ENCODE assay signal across 8 mouse cellular contexts in genomic region chr12:55079726-55080600, GRCm38 (mm10). TPM values are rescaled to one million over a fixed set of nuclear protein-coding genes. Genes with fewer than 3 reads are reported as not detected.
DNase-seq lines count a peak whose midpoint lies in the region; ATAC-seq and TF ChIP-seq lines count a peak whose summit lies in the region.
"Not testable (repeated sequence)": the region's sequence is repeated elsewhere in the genome, so short reads cannot be mapped to it uniquely, and the experiment has no call there.

Gene 2700097O09Rik, minus strand, starts transcription at chr12:55080110.
Gene Srp54a, plus strand, starts transcription at chr12:55080262.

- H3K9ac ChIP-seq in embryonic facial prominence, embryonic 14.5 days (ENCODE audit: low read depth, low read length), result peak within 1 kb of the TSS; percentile 82
- H3K9ac ChIP-seq in limb, embryonic 14.5 days (ENCODE audit: low read depth, low read length, severe bottlenecking), result peak within 1 kb of the TSS; percentile 66
- peak within 1 kb of the TSS; percentile 59 for H3K9ac ChIP-seq in midbrain, postnatal 0 days (replicated peaks; ENCODE audit: low read length, poor library complexity, severe bottlenecking)

- not testable (repeated sequence) for TF ChIP-seq POLR2A in limb, embryonic 14.5 days (IDR thresholded peaks at IDR 0.05; ENCODE audit: borderline replicate concordance, extremely low read depth, insufficient read depth, insufficient read length)

- not testable (repeated sequence) for TF ChIP-seq CTCF in midbrain, postnatal 0 days (IDR thresholded peaks at IDR 0.05)

- H3K4me1 ChIP-seq in embryonic facial prominence, embryonic 14.5 days (ENCODE audit: control insufficient read depth, insufficient read depth, low read length); limb, embryonic 14.5 days (ENCODE audit: control insufficient read depth, insufficient read depth, low read length); midbrain, postnatal 0 days (ENCODE audit: insufficient read depth, low read length): not testable (repeated sequence)

- H3K27me3 ChIP-seq in embryonic facial prominence, embryonic 14.5 days (replicated peaks; ENCODE audit: control insufficient read depth, insufficient read depth, low read length); limb, embryonic 14.5 days (ENCODE audit: control insufficient read depth, insufficient read depth, low read length); midbrain, postnatal 0 days (ENCODE audit: insufficient read depth, low read length): not testable (repeated sequence)

- H3K4me2 ChIP-seq in embryonic facial prominence, embryonic 14.5 days (ENCODE audit: low read depth, low read length), result peak within 1 kb of the TSS; percentile 60
- peak within 1 kb of the TSS; percentile 55 for H3K4me2 ChIP-seq in limb, embryonic 14.5 days (replicated peaks; ENCODE audit: low read depth, low read length, severe bottlenecking)
- peak within 1 kb of the TSS; percentile 48 for H3K4me2 ChIP-seq in midbrain, postnatal 0 days (ENCODE audit: low read depth, low read length, poor library complexity, severe bottlenecking)

- not testable (repeated sequence) for H3K36me3 ChIP-seq in embryonic facial prominence, embryonic 14.5 days (ENCODE audit: control insufficient read depth, insufficient read depth, low read length); limb, embryonic 14.5 days (ENCODE audit: control insufficient read depth, insufficient read depth, low read length); midbrain, postnatal 0 days (ENCODE audit: insufficient read depth, low read length)

- H3K9me3 ChIP-seq in embryonic facial prominence, embryonic 14.5 days (ENCODE audit: control insufficient read depth, low read length); limb, embryonic 14.5 days (ENCODE audit: control insufficient read depth, low read length); midbrain, postnatal 0 days (ENCODE audit: low read length): not testable (repeated sequence)

- peak; percentile 98 for ATAC-seq in embryonic facial prominence, embryonic 14.5 days (ENCODE audit: low read depth)
- ATAC-seq in limb, embryonic 14.5 days (ENCODE audit: low FRiP score, low read depth), result peak; percentile 99
- peak; percentile 98 for ATAC-seq in midbrain, postnatal 0 days (ENCODE audit: low FRiP score)

- WGBS in embryonic facial prominence, embryonic 14.5 days, result under 1% methylated on average over 28 of the region's 60 CpGs
- under 1% methylated on average over 46 of the region's 60 CpGs for WGBS in limb, embryonic 14.5 days
- under 1% methylated on average over 52 of the region's 60 CpGs for WGBS in midbrain, postnatal 0 days

- peak; percentile 94 for DNase-seq in 3T3-L1 (ENCODE audit: low read depth, low spot score)
- DNase-seq in adrenal gland, postnatal 4 days (ENCODE audit: low spot score in 2 of 2), result peak; percentile 74 to 88
- peak; percentile 97 for DNase-seq in embryonic facial prominence, embryonic 14.5 days (ENCODE audit: low spot score)
- peak; percentile 95 for DNase-seq in heart, adult 8-10 months (ENCODE audit: low spot score)
- DNase-seq in kidney, adult 9 months, result peak; percentile 95
- peak; percentile 95 for DNase-seq in limb, embryonic 14.5 days (ENCODE audit: low spot score)
- DNase-seq in midbrain, postnatal 0 days (ENCODE audit: low spot score), result peak; percentile 96
- DNase-seq in spleen, postnatal 14 days (ENCODE audit: low spot score in 2 of 2), result peak; percentile 89 to 91

- peak within 1 kb of the TSS; percentile 61 for H3K4me3 ChIP-seq in embryonic facial prominence, embryonic 14.5 days (ENCODE audit: low read depth, low read length)
- peak within 1 kb of the TSS; percentile 53 for H3K4me3 ChIP-seq in limb, embryonic 14.5 days (replicated peaks; ENCODE audit: low read length)
- H3K4me3 ChIP-seq in midbrain, postnatal 0 days (ENCODE audit: low read depth, low read length), result peak within 1 kb of the TSS; percentile 58

- peak within 1 kb of the TSS; percentile 86 for H3K27ac ChIP-seq in embryonic facial prominence, embryonic 14.5 days (replicated peaks; ENCODE audit: low read depth, low read length)
- peak within 1 kb of the TSS; percentile 78 for H3K27ac ChIP-seq in limb, embryonic 14.5 days (replicated peaks; ENCODE audit: low read depth, low read length)
- H3K27ac ChIP-seq in midbrain, postnatal 0 days (ENCODE audit: low read depth, low read length), result peak within 1 kb of the TSS; percentile 38; the same call in 1 of the 2 replicates

RNA-seq across cellular contexts. Expression of gene 2700097O09Rik, which starts in this region (rescaled TPM):
- total RNA-seq in adrenal gland, postnatal 4 days (2021), result 10 to 100 TPM; 13.2 to 13.6 TPM
- 25.1 and 28.2 TPM in 2 replicates for polyA plus RNA-seq in embryonic facial prominence, embryonic 14.5 days (2014; fragmentation: Nextera tagmentation; extraction: Ambion mirVana)
- total RNA-seq in heart, adult 8-10 months (2022), result 1 to 10 TPM; 6.9 to 9.9 (median 8.3) TPM
- polyA plus RNA-seq in limb, embryonic 14.5 days (2012; rRNA removed), result 31.1 and 31.8 TPM in 2 replicates
- 28.3 and 32.0 TPM in 2 replicates for polyA plus RNA-seq in limb, embryonic 14.5 days (2014; fragmentation: Nextera tagmentation; extraction: Ambion mirVana)
- 10.9 and 12.4 TPM in 2 replicates for total RNA-seq in midbrain, postnatal 0 days (2014; rRNA removed)
- 16.6 and 18.5 TPM in 2 replicates for polyA plus RNA-seq in midbrain, postnatal 0 days (2015; fragmentation: Nextera tagmentation; extraction: Ambion mirVana)

RNA-seq across cellular contexts. Expression of gene Srp54a, which starts in this region (rescaled TPM):
- 100 to 1,000 TPM; 123 to 131 TPM for total RNA-seq in adrenal gland, postnatal 4 days (2021)
- 194 and 212 TPM in 2 replicates for polyA plus RNA-seq in embryonic facial prominence, embryonic 14.5 days (2014; fragmentation: Nextera tagmentation; extraction: Ambion mirVana)
- total RNA-seq in heart, adult 8-10 months (2022), result 10 to 100 TPM; 84.1 to 97.9 (median 91.8) TPM
- 25.7 and 51.6 TPM in 2 replicates for polyA plus RNA-seq in limb, embryonic 14.5 days (2012; rRNA removed)
- 180 and 184 TPM in 2 replicates for polyA plus RNA-seq in limb, embryonic 14.5 days (2014; fragmentation: Nextera tagmentation; extraction: Ambion mirVana)
- total RNA-seq in midbrain, postnatal 0 days (2014; rRNA removed), result 65.2 and 77.6 TPM in 2 replicates
- polyA plus RNA-seq in midbrain, postnatal 0 days (2015; fragmentation: Nextera tagmentation; extraction: Ambion mirVana), result 198 and 202 TPM in 2 replicates

Comparison
In these comparisons a context has a peak if more than half of its experiments do, and no peak if none do; other contexts are left out.
1. Peak in every context shown above with its lines: DNase-seq, ATAC-seq, H3K4me3 ChIP-seq and H3K27ac ChIP-seq.